Mouse (Mus musculus) testis, adult 2 months (tissue): ENCODE results near the gene Slc16a6.

Experiments used
- CTCF ChIP-seq: fragments of 200-500 bp; IDR thresholded peaks from 2 replicates; pipeline ENCODE4 v1.5.1; 2012; ENCODE audit warnings: low read depth, mild to moderate bottlenecking, inconsistent platforms, low read length, moderate library complexity; ENCODE audit not compliant: control insufficient read depth, insufficient read depth, insufficient replicate concordance
- POLR2A ChIP-seq: fragments of 200-500 bp; IDR thresholded peaks from 2 replicates; pipeline ENCODE4 v1.6.1; 2012; ENCODE audit warnings: low read depth, mild to moderate bottlenecking, inconsistent platforms, low read length, moderate library complexity; ENCODE audit not compliant: control insufficient read depth

DNA sequence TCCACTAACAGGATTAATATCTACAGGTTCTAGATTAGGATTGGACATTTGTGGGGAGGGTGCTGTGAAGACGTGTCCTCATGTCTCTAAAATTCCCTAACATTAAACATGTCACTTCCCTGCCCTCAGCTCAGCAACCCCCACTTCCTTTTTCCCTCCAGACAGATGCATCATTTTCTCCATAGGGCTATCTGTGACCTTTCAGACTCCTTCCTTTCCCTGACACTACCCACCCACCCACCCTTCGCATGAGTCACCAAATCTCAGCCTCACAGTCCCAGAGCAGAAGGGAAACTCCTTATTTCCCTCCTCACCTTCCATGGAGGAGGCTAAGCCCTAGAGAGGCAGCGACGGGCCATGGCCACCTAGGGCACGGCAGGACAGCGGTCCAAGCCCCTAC lies 59.8 kb downstream of the Slc16a6 start, which contains the start of gene 9930022D16Rik:
- TF ChIP-seq CTCF, result no peak
- no peak for TF ChIP-seq POLR2A
